Mouse (Mus musculus) embryonic facial prominence, embryonic 12.5 days (tissue): ENCODE results near the gene Nat8l. TPM values are rescaled to one million over a fixed set of nuclear protein-coding genes. Genes with fewer than 3 reads are reported as not detected.
"Not testable (repeated sequence)": the region's sequence is repeated elsewhere in the genome, so short reads cannot be mapped to it uniquely, and the experiment has no call there.

Experiments
- ATAC-seq: fragments of 200-750 bp; cut with Nextera tagmentation; 2 replicates; pipeline ENCODE4 v1.8.0; 2017; ENCODE audit not compliant: insufficient number of reproducible peaks, insufficient read depth, low FRiP score, low TSS enrichment
- H3K27ac ChIP-seq: fragments of 300-500 bp; sonication (generic); 2 replicates; pipeline ENCODE4 v1.5.1; 2016; ENCODE audit warnings: mild to moderate bottlenecking
- H3K27me3 ChIP-seq: fragments of 300-500 bp; sonication (generic); 2 replicates; pipeline ENCODE4 v1.6.1; 2016; ENCODE audit warnings: mild to moderate bottlenecking, moderate library complexity
- H3K36me3 ChIP-seq: fragments of 300-500 bp; sonication (generic); 2 replicates; pipeline ENCODE4 v1.6.1; 2016; ENCODE audit warnings: mild to moderate bottlenecking
- H3K4me1 ChIP-seq: fragments of 300-500 bp; sonication (generic); 2 replicates; pipeline ENCODE4 v1.6.1; 2016
- H3K4me2 ChIP-seq: fragments of 300-500 bp; sonication (generic); replicated peaks from 2 replicates; pipeline ENCODE4 v1.6.1; 2016; ENCODE audit warnings: mild to moderate bottlenecking, moderate library complexity
- H3K4me3 ChIP-seq: fragments of 300-500 bp; sonication (generic); 2 replicates; pipeline ENCODE4 v1.5.1; 2016; ENCODE audit warnings: mild to moderate bottlenecking
- H3K9ac ChIP-seq: fragments of 300-500 bp; sonication (generic); 2 replicates; pipeline ENCODE4 v1.6.1; 2016; ENCODE audit warnings: mild to moderate bottlenecking, moderate library complexity
- H3K9me3 ChIP-seq: fragments of 300-500 bp; sonication (generic); 2 replicates; pipeline ENCODE4 v1.6.1; 2016; ENCODE audit warnings: mild to moderate bottlenecking, moderate library complexity
- WGBS: fragments of 180-500 bp; shearing (Covaris S2); methylation state at CpG from one replicate; pipeline ENCODE4 v1.1.7; 2016; 5-methylcytosine and 5-hydroxymethylcytosine counted together
- polyA plus RNA-seq: library from polyadenylated mRNA; unstranded; fragments of >200 nt; fragmentation: Nextera tagmentation; extraction: Ambion mirVana; gene quantifications from 2 replicates; pipeline ENCODE4 v1.2.1, GENCODE M21; 2016

Gene Nat8l
- polyA plus RNA-seq, result 0.34 and 0.41 TPM in 2 replicates

DNA sequence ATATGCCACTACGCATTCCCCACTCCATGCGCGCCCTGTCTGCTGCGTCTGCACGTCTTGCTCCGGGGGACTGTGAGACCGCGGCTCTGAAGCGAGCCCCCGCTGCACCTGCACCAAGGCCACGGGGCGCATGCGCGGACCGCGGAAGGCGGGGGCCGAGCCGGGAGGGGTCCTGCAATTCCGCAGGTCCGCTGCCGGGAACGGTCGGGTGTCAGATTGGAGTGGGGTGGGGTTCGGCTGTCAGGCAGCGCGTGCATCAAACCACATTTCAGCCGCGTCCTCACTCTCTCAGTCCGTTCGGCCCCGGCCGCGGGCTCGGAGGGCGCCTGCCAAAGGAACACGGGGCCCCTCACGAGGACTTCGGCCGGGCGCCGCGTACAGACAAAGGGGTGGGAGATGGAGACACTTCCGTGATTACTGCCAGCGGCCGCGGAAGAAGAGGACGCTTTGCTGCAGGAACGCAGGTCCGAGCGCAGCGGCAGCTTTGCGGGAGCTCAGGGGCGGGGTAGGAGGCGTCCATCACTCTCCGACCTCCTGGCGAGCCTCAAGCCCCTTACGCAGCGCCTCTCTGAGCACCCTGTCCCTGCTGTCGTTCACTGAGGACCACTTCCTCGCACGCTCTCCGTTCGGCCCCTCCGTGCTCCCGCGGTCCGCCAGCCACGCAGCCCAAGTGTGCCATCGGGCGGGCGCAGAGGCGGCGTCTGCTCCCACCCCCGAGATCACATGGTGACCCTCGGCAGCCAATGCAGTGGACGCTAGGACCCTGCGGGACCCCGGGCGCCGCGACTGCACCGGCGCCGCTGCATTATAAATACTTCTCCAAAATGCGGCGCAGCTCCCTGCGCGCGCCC lies at the start of gene Nat8l:
TSS of gene Nat8l (plus strand) at position 142 of the 851 bp plus-strand sequence.
- H3K36me3 ChIP-seq, result no peaks in the 10 kb centered on the region
- peak within 1 kb of the TSS; percentile 40 for H3K9ac ChIP-seq
- under 1% methylated on average over 90 of the region's 90 CpGs for WGBS
- peak within 1 kb of the TSS; percentile 97 for H3K4me2 ChIP-seq
- H3K27me3 ChIP-seq, result peaks cover 64% of the 10 kb centered on the region
- H3K9me3 ChIP-seq, result no peaks in the 10 kb centered on the region
- H3K27ac ChIP-seq, result peak within 1 kb of the TSS; percentile 50
- peak; percentile 68 for ATAC-seq
- H3K4me1 ChIP-seq, result peaks cover 6% of the 10 kb centered on the region; the same call in 1 of the 2 replicates
- peak within 1 kb of the TSS; percentile 64 for H3K4me3 ChIP-seq

DNA sequence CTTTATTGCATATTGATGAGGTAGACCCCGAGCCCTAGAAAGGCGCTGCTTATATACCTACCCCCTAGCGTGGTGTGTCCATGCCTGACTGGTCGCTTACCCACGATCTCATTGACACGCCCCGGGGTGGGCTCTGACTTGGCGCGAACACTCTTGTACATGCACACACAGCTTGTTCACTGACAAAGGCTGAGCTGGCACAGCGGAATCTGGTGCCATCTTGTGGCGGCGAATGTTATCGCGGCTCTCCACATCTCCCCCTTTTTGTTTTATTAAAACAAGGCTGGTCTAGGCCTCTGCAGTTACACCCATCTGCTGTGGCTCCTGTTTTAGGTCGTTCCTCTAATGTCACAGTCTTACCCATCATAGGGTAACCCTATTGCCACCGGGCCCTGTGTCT lies 48.7 kb upstream of the Nat8l start:
- H3K27me3 ChIP-seq, H3K9ac ChIP-seq, H3K4me2 ChIP-seq, ATAC-seq, H3K4me1 ChIP-seq, H3K36me3 ChIP-seq, H3K27ac ChIP-seq, H3K4me3 ChIP-seq: not testable (repeated sequence)
- WGBS, result 83% methylated on average over 16 of the region's 16 CpGs
- H3K9me3 ChIP-seq, result peaks cover 14% of the 10 kb centered on the region

DNA sequence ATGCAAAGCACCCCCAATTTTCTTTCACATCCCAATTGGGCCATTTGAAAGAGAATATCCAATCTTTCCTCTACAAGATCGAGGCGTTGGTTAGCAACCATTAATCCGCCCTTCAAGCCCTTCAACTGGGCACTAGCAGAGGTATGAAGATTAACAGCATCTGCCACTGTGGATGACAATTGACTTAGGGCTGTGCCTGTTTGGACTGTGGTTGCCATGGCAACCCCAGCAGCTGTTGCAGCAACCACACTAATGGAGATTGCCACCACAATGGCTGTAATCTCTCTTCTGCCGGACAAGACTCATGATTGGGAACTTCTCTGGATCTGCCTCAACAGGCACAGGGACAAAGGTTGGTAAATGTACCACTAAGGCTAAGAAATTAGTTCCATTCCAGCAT lies 47.5 kb upstream of the Nat8l start:
- H3K27me3 ChIP-seq, result no peaks in the 10 kb centered on the region
- no peaks in the 10 kb centered on the region for H3K36me3 ChIP-seq
- no peak overlapping the region for H3K4me3 ChIP-seq
- H3K27ac ChIP-seq, result no peak overlapping the region
- H3K4me1 ChIP-seq, result no peaks in the 10 kb centered on the region
- H3K9me3 ChIP-seq, result peaks cover 10% of the 10 kb centered on the region; the same call in 1 of the 2 replicates
- no peak for ATAC-seq
- H3K9ac ChIP-seq, result no peak overlapping the region
- WGBS, result 90% methylated on average over 4 of the region's 4 CpGs
- no peak overlapping the region for H3K4me2 ChIP-seq

DNA sequence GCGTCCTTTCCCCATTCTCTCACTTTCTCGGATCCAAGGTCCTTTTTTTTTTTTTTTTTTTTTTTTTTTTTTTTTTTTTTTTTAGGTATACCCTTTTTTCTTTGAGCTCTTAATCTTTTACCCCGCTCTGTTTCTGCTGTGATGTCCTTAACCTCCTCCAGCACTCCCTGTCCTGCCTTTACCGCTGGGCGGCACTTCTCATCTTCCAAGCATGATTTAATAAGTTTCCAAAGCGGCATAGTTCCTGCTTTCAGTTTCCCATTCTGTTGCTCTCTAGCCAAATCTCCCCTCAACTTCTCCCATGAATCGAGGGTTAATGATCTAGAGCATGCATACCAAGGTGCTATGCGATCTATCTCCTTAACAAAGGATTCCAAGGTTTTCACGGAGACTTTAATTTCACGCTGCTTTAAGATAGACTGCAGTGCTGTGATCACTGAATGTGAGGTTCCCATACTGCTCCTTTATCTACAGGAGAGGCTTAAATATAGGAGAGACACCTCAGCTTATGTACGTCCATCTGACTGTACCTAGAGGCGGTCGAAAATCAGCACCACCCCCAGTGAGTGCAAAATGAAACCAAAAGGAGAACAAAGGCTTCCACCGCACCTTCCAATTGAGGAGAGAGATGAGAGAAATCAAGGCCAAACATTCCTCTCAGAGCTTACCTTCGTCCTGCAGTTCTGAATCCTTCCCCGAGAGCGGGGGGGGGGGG lies 42.2 kb upstream of the Nat8l start:
- Histone ChIP-seq H3K4me2 (no peak overlapping the region), H3K4me3 (no peak overlapping the region), H3K9me3 (peaks cover 10% of the 10 kb centered on the region), H3K4me1 (no peaks in the 10 kb centered on the region), H3K27ac (no peak overlapping the region), H3K9ac (no peak overlapping the region), H3K36me3 (no peaks in the 10 kb centered on the region), H3K27me3 (no peaks in the 10 kb centered on the region)
- no peak for ATAC-seq
- WGBS, result 86% methylated on average over 17 of the region's 17 CpGs

DNA sequence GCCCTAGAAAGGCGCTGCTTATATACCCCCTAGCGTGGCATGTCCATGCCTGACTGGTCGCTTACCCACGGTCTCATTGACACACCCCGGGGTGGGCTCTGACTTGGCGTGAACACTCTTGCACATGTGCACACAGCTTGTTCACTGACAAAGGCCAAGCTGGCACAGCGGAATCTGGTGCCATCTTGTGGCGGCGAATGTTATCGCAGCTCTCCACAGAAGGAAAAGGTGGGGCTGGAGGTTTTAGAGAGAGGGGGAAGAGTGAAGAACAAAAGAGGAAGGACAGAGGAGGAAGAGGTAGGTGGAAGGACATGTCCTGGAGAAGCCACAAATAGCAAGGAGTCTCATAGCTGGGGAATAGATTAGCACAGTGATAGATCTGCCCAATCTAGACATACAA lies 41.4 kb upstream of the Nat8l start:
- 39% methylated on average over 10 of the region's 10 CpGs for WGBS
- Histone ChIP-seq H3K9ac (no peak overlapping the region), H3K4me2 (no peak overlapping the region), H3K36me3 (no peaks in the 10 kb centered on the region), H3K27ac (no peak overlapping the region), H3K4me1 (no peaks in the 10 kb centered on the region), H3K9me3 (peaks cover 10% of the 10 kb centered on the region), H3K4me3 (no peak overlapping the region), H3K27me3 (no peaks in the 10 kb centered on the region)
- ATAC-seq, result no peak

DNA sequence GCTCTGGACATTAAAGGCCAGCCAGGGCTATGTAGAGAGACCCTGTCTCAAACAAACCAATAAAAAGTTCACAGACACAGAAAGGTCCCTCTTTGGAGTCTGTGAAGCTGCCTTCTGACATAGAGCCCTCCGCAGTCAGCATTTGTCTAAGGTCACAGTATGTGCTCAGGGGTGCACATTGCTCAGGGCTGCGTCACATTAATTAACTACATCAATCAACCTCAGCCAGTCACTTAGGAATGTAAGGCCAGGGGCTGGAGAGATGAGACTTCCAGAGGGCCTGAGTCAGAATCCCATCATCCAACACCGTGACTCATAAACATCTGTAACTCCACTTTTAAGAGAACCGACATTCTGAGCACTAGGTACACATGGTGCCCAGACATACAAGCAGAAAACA lies 39.9 kb upstream of the Nat8l start:
- Histone ChIP-seq H3K27me3 (no peaks in the 10 kb centered on the region), H3K9ac (no peak overlapping the region)
- 82% methylated on average over 4 of the region's 4 CpGs for WGBS

DNA sequence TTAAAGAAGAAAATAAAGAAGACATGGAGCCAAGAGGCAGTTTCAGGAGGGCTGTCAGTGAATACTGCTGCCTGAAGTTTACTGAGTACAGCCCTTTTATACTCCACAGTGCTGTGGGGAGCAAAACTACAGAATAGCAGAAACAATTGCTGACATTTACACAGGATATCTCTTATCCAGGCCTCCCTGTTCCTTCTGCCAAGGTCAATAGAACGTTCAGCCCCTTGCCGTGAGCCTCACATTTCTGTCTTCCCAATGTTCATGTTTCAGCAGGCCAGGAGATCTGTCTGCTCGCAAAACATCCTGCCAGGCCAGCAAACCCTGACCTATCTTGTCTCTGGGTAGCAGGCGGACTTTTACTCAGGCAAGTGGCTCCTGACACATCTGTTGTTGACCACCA lies 36.4 kb upstream of the Nat8l start:
- Histone ChIP-seq H3K4me3 (no peak overlapping the region), H3K9me3 (peaks cover 3% of the 10 kb centered on the region), H3K27ac (no peak overlapping the region), H3K9ac (no peak overlapping the region), H3K4me2 (no peak overlapping the region), H3K4me1 (no peaks in the 10 kb centered on the region), H3K36me3 (no peaks in the 10 kb centered on the region), H3K27me3 (no peaks in the 10 kb centered on the region)
- ATAC-seq, result no peak
- 82% methylated on average over 4 of the region's 4 CpGs for WGBS

More for the DNA sequence above, 39.9 kb upstream of the Nat8l start:
- ATAC-seq, result no peak
- Histone ChIP-seq H3K9me3 (peaks cover 12% of the 10 kb centered on the region), H3K4me1 (no peaks in the 10 kb centered on the region), H3K4me3 (no peak overlapping the region), H3K27ac (no peak overlapping the region), H3K36me3 (no peaks in the 10 kb centered on the region), H3K4me2 (no peak overlapping the region)

DNA sequence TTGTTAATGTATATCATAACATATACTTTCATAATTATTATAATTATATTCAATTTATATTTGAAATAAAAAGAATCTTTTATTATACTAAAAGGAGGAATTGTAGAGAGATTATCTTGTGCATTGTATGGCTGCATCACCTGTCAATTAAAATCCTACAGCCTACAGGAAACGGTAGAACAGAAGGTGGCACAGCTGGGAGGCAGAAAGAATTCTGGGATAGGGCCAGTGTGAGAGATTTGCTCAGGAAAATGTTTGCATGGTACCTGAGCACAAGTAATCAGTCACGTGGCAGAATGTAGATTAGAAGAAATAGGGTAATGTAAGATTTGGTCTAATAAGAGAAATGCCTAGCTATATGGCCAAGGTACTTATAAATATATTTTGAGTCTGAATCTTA lies 21.0 kb upstream of the Nat8l start:
- 66% methylated on average over 2 of the region's 2 CpGs for WGBS
- Histone ChIP-seq H3K4me3 (no peak overlapping the region), H3K27me3 (no peaks in the 10 kb centered on the region), H3K9ac (no peak overlapping the region), H3K27ac (no peak overlapping the region), H3K9me3 (no peaks in the 10 kb centered on the region), H3K36me3 (no peaks in the 10 kb centered on the region), H3K4me1 (no peaks in the 10 kb centered on the region), H3K4me2 (no peak overlapping the region)
- no peak for ATAC-seq

DNA sequence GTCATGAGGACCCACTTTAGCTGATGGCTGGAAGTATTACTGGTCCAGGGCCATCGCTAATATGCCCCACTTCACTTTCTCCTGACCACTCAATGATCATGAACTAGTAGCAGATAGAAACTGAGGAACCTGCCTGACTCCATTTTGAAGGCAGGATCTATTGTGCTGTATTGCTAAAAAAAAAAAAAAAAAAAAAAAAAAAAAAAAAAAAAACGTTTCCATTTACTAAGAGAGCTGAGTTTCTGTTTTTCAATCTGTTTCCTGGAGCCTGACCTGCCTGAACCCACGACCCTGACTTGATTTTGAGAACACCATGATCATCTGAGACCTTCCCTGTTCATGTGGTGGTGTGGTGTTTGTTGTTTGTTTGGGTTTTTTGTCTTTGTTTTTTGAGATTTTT lies 19.5 kb upstream of the Nat8l start:
- H3K4me3 ChIP-seq, result no peak overlapping the region
- no peaks in the 10 kb centered on the region for H3K4me1 ChIP-seq
- ATAC-seq, result no peak
- H3K9ac ChIP-seq, result no peak overlapping the region
- H3K36me3 ChIP-seq, result no peaks in the 10 kb centered on the region
- no peak overlapping the region for H3K27ac ChIP-seq
- H3K9me3 ChIP-seq, result no peaks in the 10 kb centered on the region
- no peaks in the 10 kb centered on the region for H3K27me3 ChIP-seq
- 35% methylated on average over 3 of the region's 3 CpGs for WGBS
- no peak overlapping the region for H3K4me2 ChIP-seq

DNA sequence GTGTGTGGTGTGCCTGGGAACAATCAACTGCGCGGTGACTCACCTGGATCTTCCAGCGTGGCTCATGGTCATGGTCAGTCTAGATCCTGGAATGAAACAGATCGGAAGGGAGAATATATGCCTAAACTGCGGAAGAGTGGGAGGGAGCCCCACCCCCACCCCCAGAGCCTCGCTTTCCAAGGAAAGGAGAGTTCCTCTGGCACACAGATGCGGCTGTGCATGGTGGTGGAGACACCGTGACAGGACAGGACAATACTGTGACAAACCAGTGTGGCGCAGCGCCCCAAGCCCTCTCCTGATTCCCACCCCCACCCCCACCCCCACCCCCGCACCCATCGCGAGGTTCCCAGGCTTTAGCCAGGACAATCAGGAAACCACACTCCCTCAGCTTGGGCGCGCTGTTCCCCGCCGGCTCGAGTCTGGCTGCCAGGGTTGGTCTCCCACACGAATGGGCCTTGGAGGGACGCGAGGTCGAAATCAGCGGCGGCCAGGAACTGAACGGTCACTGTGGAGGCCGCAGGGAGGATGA lies 13.0 kb upstream of the Nat8l start:
- H3K9me3 ChIP-seq, result no peaks in the 10 kb centered on the region
- H3K27me3 ChIP-seq, result no peaks in the 10 kb centered on the region
- no peak; the same call in 1 of the 2 replicates for ATAC-seq
- H3K27ac ChIP-seq, result peak overlapping the region; percentile 73
- H3K9ac ChIP-seq, result peak overlapping the region; percentile 92
- 4% methylated on average over 26 of the region's 26 CpGs for WGBS
- peak overlapping the region; percentile 94 for H3K4me3 ChIP-seq
- H3K4me2 ChIP-seq, result peak overlapping the region; percentile 90
- 0 out of 2 replicates have a peak, but pooled peaks cover 6% of the 10 kb centered on the region for H3K36me3 ChIP-seq
- 0 out of 2 replicates have a peak, but pooled peaks cover 8% of the 10 kb centered on the region for H3K4me1 ChIP-seq

DNA sequence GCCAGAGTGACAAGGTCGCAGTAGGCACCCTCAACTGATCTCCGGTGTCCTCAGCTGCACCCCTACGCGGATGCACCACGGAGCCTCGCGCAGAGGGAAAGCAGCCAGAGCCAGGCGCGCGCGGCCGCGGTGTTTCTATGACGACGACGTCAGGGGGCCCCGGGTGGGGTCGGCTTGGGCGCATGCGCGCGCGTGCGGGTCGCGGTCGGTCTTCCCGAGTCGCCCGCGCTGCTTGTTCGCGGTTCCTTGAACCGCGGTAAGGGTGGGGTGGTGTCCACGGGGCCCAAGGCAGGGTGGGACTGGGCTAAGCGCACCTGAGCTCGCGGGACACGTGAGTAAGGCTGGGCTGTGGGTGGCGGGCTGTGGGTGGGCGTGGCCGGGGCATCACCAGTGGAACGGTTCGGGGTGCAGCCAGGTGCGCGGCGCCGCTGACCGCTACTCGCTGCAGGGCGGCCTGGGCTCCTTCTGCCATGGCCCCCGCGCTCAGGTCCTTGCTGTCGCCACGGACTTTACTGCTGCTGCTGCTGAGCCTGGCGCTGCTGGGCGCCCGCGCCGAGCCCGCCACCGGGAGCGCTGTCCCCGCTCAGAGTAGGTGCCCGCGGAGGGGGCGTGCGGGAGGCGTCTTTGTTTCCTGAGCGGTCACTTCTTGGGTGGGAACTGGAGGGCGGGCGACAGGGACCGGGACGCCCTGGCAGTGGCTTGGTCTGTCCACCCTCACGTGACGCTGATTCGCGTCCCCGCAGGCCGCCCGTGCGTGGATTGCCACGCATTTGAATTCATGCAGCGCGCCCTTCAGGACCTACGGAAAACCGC lies 12.3 kb upstream of the Nat8l start, which contains the start of gene Gm1673:
TSS of gene Gm1673 (plus strand) at position 125 of the 813 bp plus-strand sequence.
- Histone ChIP-seq H3K4me1 (0 out of 2 replicates have a peak, but pooled peaks cover 8% of the 10 kb centered on the region), H3K27me3 (no peaks in the 10 kb centered on the region), H3K9me3 (no peaks in the 10 kb centered on the region), H3K4me3 (peak within 1 kb of the TSS; percentile 94), H3K27ac (peak within 1 kb of the TSS; percentile 73), H3K36me3 (0 out of 2 replicates have a peak, but pooled peaks cover 6% of the 10 kb centered on the region), H3K4me2 (peak within 1 kb of the TSS; percentile 90), H3K9ac (peak within 1 kb of the TSS; percentile 92)
- peak; percentile 79 for ATAC-seq
- under 1% methylated on average over 88 of the region's 88 CpGs for WGBS
